Mouse (Mus musculus) liver, embryonic 11.5 days (tissue): ENCODE measurements around the gene Zfp598. TPM values are rescaled to one million over a fixed set of nuclear protein-coding genes. Genes with fewer than 3 reads are reported as not detected.
A peak's percentile ranks its signal among the peaks of the same experiment; 100 is the strongest.

ENCODE experiments used
- ATAC-seq: fragments of 200-750 bp; cut with Nextera tagmentation; replicated peaks from 2 replicates; pipeline ENCODE4 v1.8.0; 2017; ENCODE audit warnings: moderate number of reproducible peaks, mild to moderate bottlenecking, moderate TSS enrichment, moderate library complexity; ENCODE audit not compliant: low FRiP score
- DNase-seq: peaks from one replicate; pipeline ENCODE4 v3.0.0-alpha.2; 2017; ENCODE audit warnings: low spot score
- H3K27ac ChIP-seq: fragments of 300-500 bp; sonication (generic); 2 replicates; pipeline ENCODE4 v1.5.1; 2014; ENCODE audit warnings: mild to moderate bottlenecking, low read depth, low read length, control low read depth
- H3K27me3 ChIP-seq: fragments of 300-500 bp; sonication (generic); replicated peaks from 2 replicates; pipeline ENCODE4 v1.6.1; 2014; ENCODE audit warnings: low read length, mixed read lengths; ENCODE audit not compliant: control insufficient read depth, insufficient read depth
- H3K36me3 ChIP-seq: fragments of 300-500 bp; sonication (generic); 2 replicates; pipeline ENCODE4 v1.6.1; 2014; ENCODE audit warnings: mild to moderate bottlenecking, low read length, moderate library complexity, mixed read lengths; ENCODE audit not compliant: control insufficient read depth, insufficient read depth
- H3K4me1 ChIP-seq: fragments of 300-500 bp; sonication (generic); replicated peaks from 2 replicates; pipeline ENCODE4 v1.6.1; 2014; ENCODE audit warnings: low read length, mixed read lengths; ENCODE audit not compliant: control insufficient read depth, insufficient read depth
- H3K4me2 ChIP-seq: fragments of 300-500 bp; sonication (generic); 2 replicates; pipeline ENCODE4 v1.6.1; 2014; ENCODE audit warnings: mild to moderate bottlenecking, control low read depth, moderate library complexity
- H3K4me3 ChIP-seq: fragments of 300-500 bp; sonication (generic); 2 replicates; pipeline ENCODE4 v1.5.1; 2014; ENCODE audit warnings: low read depth, low read length, control low read depth
- H3K9ac ChIP-seq: fragments of 300-500 bp; sonication (generic); 2 replicates; pipeline ENCODE4 v1.6.1; 2014; ENCODE audit warnings: low read depth, low read length, control low read depth
- H3K9me3 ChIP-seq: fragments of 300-500 bp; sonication (generic); 2 replicates; pipeline ENCODE4 v1.6.1; 2016; ENCODE audit warnings: low read length, inconsistent platforms, mixed read lengths; ENCODE audit not compliant: control insufficient read depth
- WGBS: fragments of 180-500 bp; shearing (Covaris S2); extraction: QIAGEN DNeasy Blood & Tissue Kit; methylation state at CpG from one replicate; pipeline ENCODE4 v1.1.7; 2014; 5-methylcytosine and 5-hydroxymethylcytosine counted together
- polyA plus RNA-seq: library from polyadenylated mRNA; unstranded; fragments of >200 nt; fragmentation: Nextera tagmentation; extraction: Ambion mirVana; gene quantifications from 2 replicates; pipeline ENCODE4 v1.2.1, GENCODE M21; 2014

Zfp598 gene
- polyA plus RNA-seq, result 37.4 and 38.3 TPM in 2 replicates

- H3K4me3 ChIP-seq, result peak within 1 kb of the TSS; percentile 99
- H3K27me3 ChIP-seq, result no peaks in the 10 kb centered on the region
- peak within 1 kb of the TSS; percentile 98 for H3K9ac ChIP-seq
- under 1% methylated on average over 73 of the region's 80 CpGs for WGBS
- peak within 1 kb of the TSS; percentile 90 for H3K4me2 ChIP-seq
- H3K27ac ChIP-seq, result peak within 1 kb of the TSS; percentile 82
- H3K4me1 ChIP-seq, result peaks cover 38% of the 10 kb centered on the region
- H3K9me3 ChIP-seq, result no peaks in the 10 kb centered on the region
- H3K36me3 ChIP-seq, result no peaks in the 10 kb centered on the region
- ATAC-seq, result peak; percentile 99
- peak; percentile 92 for DNase-seq
These were observed at the start of gene Zfp598 for GRCm38 (mm10) chr17:24669545-24670245. TSS of gene Zfp598 (plus strand) at chr17:24669687.

DNA sequence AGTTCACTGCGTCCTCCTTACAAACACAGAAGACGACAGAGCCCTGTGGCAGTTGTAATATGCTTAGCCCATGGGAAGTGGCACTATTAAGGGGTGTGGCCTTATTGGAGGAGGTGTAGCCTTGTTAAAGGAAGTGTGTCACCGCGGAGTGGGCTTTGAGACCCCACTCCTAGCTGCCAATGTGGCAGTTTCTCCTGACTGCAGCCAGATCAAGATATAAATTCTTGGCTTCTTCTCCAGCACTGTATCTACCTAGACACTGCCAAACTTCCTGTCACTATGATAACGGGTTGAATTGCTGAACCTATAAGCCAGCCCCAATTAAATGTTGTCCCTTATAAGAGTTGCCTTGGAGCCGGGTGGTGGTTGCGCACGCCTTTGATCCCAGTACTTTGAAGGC, 44.0 kb upstream of the Zfp598 start:
- Histone ChIP-seq H3K27ac (no peak overlapping the region), H3K9ac (no peak overlapping the region), H3K27me3 (no peaks in the 10 kb centered on the region), H3K4me2 (no peak overlapping the region), H3K9me3 (no peaks in the 10 kb centered on the region), H3K4me1 (0 out of 2 replicates have a peak, but pooled peaks cover 2% of the 10 kb centered on the region), H3K4me3 (no peak overlapping the region), H3K36me3 (peaks cover 54% of the 10 kb centered on the region)
- 95% methylated on average over 8 of the region's 8 CpGs for WGBS
- no peak for ATAC-seq
- DNase-seq, result no peak

DNA sequence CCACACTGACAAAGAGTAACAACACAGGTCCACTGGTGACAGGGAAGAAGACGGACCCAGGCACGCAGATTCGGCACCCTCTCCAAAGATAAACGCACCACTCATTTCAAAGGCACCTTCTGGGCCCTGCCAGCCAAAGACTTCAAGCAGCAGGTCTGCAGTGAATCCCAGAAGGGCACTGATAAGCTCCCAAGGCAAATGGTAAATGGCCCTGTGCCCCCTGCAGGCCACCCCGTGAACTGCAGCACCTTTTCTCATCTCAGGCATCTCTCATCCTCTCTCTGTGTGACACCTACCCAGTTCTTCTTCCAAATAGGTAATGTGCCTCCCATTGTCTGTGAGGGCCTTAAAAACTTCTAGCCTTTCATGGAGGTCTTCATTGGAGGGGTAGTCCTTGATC, 40.8 kb upstream of the Zfp598 start:
- Histone ChIP-seq H3K27ac (no peak overlapping the region), H3K4me1 (peaks cover 10% of the 10 kb centered on the region), H3K36me3 (peaks cover 37% of the 10 kb centered on the region), H3K4me2 (no peak overlapping the region), H3K27me3 (no peaks in the 10 kb centered on the region), H3K9ac (no peak overlapping the region), H3K9me3 (no peaks in the 10 kb centered on the region), H3K4me3 (no peak overlapping the region)
- peak; percentile 34; the same call in 1 of the 2 replicates for ATAC-seq
- 30% methylated on average over 5 of the region's 5 CpGs for WGBS
- peak; percentile 80 for DNase-seq

- DNase-seq (no peak), ATAC-seq (no peak)
- Histone ChIP-seq H3K9me3 (no peaks in the 10 kb centered on the region), H3K9ac (no peak overlapping the region), H3K4me1 (peaks cover 13% of the 10 kb centered on the region), H3K4me2 (no peak overlapping the region), H3K27me3 (no peaks in the 10 kb centered on the region), H3K4me3 (no peak overlapping the region), H3K36me3 (peaks cover 30% of the 10 kb centered on the region), H3K27ac (no peak overlapping the region)
- WGBS, result 89% methylated on average over 14 of the region's 14 CpGs
These were observed 39.4 kb upstream of the Zfp598 start for GRCm38 (mm10) chr17:24630072-24630471.

DNA sequence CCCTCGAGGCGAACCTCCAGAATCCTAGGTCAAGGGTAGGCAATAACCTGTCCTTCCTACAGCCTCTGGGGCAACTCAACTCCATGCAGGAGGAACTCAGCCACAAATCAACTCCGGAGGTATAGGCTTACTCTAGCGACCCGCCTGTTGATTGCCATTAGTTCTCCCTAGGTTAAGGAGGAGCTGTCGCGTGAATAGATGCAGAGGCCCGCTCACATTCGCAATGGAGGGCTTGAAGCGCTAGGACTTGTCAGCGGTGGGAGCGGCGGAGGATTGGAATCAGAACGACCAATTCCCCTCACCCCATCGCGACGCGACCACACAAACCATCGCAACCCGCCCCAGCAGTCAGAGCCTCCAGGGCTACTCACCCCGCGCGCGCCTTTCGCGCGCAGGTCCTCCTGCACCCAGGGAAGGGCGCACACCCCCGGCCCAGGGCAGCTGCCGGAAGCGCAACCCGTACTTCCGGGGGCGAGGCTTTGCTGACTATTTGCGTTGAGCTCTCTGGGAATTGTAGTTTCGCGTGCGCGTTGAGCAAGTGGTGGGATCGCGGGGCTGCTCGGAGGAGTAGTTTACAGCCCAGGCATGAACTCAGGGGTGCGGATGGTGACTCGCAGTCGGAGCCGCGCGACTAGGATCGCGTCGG, 37.2 kb upstream of the Zfp598 start, which contains the start of the genes Tsc2 and Nthl1:
Gene Tsc2, minus strand, starts transcription at position 464 of the 646 bp plus-strand sequence.
Gene Nthl1, plus strand, starts transcription at position 514 of the 646 bp plus-strand sequence.
- H3K4me2 ChIP-seq, result peak within 1 kb of the TSS; percentile 94
- peaks cover 16% of the 10 kb centered on the region for H3K4me1 ChIP-seq
- peak within 1 kb of the TSS; percentile 81 for H3K4me3 ChIP-seq
- ATAC-seq, result peak; percentile 83
- H3K9ac ChIP-seq, result peak within 1 kb of the TSS; percentile 88
- peak; percentile 92 for DNase-seq
- H3K27ac ChIP-seq, result peak within 1 kb of the TSS; percentile 69
- no peaks in the 10 kb centered on the region for H3K27me3 ChIP-seq
- 1% methylated on average over 51 of the region's 51 CpGs for WGBS
- H3K36me3 ChIP-seq, result peaks cover 18% of the 10 kb centered on the region
- H3K9me3 ChIP-seq, result no peaks in the 10 kb centered on the region

DNA sequence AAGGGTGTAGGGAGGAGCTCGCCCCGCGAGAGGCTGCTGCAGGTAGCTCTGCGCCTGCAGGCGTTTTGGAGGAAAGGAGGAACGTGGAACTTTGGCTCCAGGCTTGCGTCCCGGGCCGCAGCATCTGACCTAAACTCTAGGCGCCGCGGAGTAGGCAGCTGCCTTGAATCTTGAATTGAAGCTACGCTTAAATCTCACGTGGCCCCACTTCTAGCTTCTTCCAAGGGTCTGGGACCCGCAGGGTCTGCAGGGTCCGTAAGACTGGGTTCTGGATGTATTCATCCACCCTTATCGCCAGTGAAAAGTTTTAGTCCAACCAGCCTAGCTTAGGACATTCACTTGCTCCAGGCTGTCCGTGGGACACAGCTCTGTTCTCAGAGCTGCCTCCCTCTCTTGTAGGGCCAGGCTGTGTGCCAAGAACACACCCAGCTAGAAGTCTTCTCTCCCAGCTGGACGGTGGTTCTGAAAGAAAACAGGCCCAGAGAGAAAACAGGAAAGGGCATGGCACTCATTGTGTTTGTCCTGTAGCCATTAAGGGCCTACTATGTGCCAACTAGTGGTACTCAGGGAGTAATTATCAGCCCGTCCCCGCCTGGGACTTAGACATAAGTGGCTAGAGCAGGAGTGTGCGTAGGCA, 36.6 kb upstream of the Zfp598 start:
- Histone ChIP-seq H3K9ac (peak overlapping the region; percentile 88), H3K4me1 (peaks cover 16% of the 10 kb centered on the region), H3K27ac (peak overlapping the region; percentile 69), H3K9me3 (no peaks in the 10 kb centered on the region), H3K4me2 (peak overlapping the region; percentile 94), H3K27me3 (no peaks in the 10 kb centered on the region), H3K36me3 (peaks cover 11% of the 10 kb centered on the region), H3K4me3 (peak overlapping the region; percentile 81)
- DNase-seq (no peak), ATAC-seq (peak; percentile 16)
- WGBS, result 17% methylated on average over 22 of the region's 22 CpGs

- ATAC-seq, result no peak
- 91% methylated on average over 11 of the region's 11 CpGs for WGBS
- Histone ChIP-seq H3K36me3 (peaks cover 13% of the 10 kb centered on the region), H3K9ac (no peak overlapping the region; the same call in 1 of the 2 replicates), H3K4me3 (no peak overlapping the region), H3K9me3 (no peaks in the 10 kb centered on the region), H3K27me3 (no peaks in the 10 kb centered on the region), H3K4me2 (no peak overlapping the region; the same call in 1 of the 2 replicates), H3K27ac (no peak overlapping the region), H3K4me1 (peaks cover 14% of the 10 kb centered on the region)
- DNase-seq, result no peak
These were observed 35.7 kb upstream of the Zfp598 start for GRCm38 (mm10) chr17:24633831-24634230.

DNA sequence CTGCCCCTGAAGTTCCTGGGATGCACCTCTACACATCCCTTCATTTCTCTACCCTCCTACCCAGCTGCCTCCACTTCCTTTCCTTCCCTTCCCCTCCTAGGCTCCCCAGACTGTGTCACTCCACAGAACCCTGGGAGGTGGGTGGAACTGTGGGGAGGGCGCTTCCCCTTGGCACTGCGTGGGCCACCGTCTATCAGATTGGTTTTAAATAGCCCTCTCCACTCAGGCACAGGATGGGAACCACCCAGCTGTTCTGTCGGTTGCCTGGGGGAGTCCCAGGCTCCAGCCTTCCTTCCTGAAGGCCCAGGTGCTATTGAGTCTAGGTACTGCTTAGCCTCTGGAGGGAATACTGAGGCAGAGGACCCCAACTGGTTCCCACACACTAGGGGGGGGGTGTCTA, 34.5 kb upstream of the Zfp598 start:
- DNase-seq (no peak), ATAC-seq (no peak)
- whole genome bisulfite sequencing, result 72% methylated on average over 4 of the region's 4 CpGs
- no peak overlapping the region for H3K27ac ChIP-seq
- H3K4me1 ChIP-seq, result peaks cover 14% of the 10 kb centered on the region
- H3K4me2 ChIP-seq, result no peak overlapping the region
- peaks cover 9% of the 10 kb centered on the region for H3K36me3 ChIP-seq
- H3K27me3 ChIP-seq, result no peaks in the 10 kb centered on the region
- H3K9me3 ChIP-seq, result no peaks in the 10 kb centered on the region
- H3K9ac ChIP-seq, result no peak overlapping the region
- H3K4me3 ChIP-seq, result no peak overlapping the region; the same call in 1 of the 2 replicates
